Mouse (Mus musculus) layer of hippocampus, adult 2 months (tissue): ENCODE results near the gene Wbp1l. TPM values are rescaled to one million over a fixed set of nuclear protein-coding genes. Genes with fewer than 3 reads are reported as not detected.

ENCODE experiments used
- DNase-seq, 2 experiments: peaks; one replicate each; pipeline ENCODE4 v3.0.0; 2022; ENCODE audit warnings: low spot score in 2 of 2
- H3K27ac ChIP-seq: fragments of 200-600 bp; 2 replicates; pipeline ENCODE4 v1.8.1; 2022
- H3K4me3 ChIP-seq: fragments of 200-600 bp; 2 replicates; pipeline ENCODE4 v1.8.1; 2022; ENCODE audit warnings: mild to moderate bottlenecking
- CTCF ChIP-seq: fragments of 200-600 bp; conservative IDR thresholded peaks from 2 replicates; pipeline ENCODE4 v1.8.1; 2022; ENCODE audit warnings: antibody characterized with exemption, mild to moderate bottlenecking, moderate library complexity
- total RNA-seq, 2 experiments: library from RNA; stranded (reverse); gene quantifications; 2 replicates each; pipeline ENCODE4 v1.2.3; 2021

Gene Wbp1l
- total RNA-seq, 2 experiments from 2014 or later, result 33.5 to 38.0 TPM

- Histone ChIP-seq H3K4me3 (peak overlapping the region; percentile 98), H3K27ac (peak overlapping the region; percentile 99)
- no peak for TF ChIP-seq CTCF
- DNase-seq, result no peak
Observed at GRCm38 (mm10) chr19:46690387-46690786, 91.5 kb downstream of the Wbp1l start.

GRCm38 (mm10) chr19:46691078-46691477 lies 92.2 kb downstream of the Wbp1l start:
- no peak for DNase-seq
- Histone ChIP-seq H3K27ac (no peak overlapping the region), H3K4me3 (no peak overlapping the region; the same call in 1 of the 2 replicates)
- TF ChIP-seq CTCF, result no peak

DNA sequence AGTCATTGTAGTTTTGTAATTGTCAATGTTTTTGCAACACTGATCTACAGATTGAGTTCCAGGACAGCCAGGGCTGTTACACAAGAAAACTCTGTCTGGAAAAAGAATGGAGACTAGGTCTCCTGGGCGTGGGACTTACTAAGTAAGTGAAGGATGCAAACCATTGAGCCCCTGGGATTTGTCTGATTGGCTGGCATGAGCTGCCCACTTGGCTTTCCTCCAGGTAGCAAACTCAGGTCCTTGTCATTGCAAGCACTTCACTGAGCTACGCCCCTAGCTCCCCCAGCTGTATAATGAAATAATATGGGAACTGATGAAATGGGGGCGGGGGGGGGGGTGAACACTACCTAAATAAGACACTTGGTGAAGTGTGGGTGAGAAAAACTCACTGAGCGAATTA lies 94.3 kb downstream of the Wbp1l start:
- no peak for TF ChIP-seq CTCF
- no peak overlapping the region for H3K27ac ChIP-seq
- H3K4me3 ChIP-seq, result no peak overlapping the region
- DNase-seq, result no peak

DNA sequence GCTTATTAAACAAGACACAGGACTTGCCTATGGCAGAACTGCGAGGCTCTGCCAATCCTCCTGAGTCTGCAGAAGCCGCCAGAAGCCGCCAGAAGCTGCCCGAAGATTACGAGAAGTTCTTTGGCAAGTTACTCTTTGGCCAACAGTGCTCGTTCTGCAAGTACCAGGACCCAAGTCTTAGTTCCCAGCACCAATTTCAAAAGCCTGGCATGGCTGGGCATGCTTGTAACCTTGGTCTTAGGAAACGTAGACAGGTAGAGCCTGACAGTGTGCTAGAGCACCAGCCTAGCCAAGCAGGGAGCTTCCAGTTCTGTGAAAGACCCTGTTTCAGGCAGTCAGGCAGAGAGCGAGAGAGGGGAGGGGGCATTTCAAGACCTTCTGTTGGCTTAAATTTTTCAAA lies 97.6 kb downstream of the Wbp1l start:
- DNase-seq, result no peak
- Histone ChIP-seq H3K4me3 (no peak overlapping the region), H3K27ac (no peak overlapping the region)
- TF ChIP-seq CTCF, result no peak

DNA sequence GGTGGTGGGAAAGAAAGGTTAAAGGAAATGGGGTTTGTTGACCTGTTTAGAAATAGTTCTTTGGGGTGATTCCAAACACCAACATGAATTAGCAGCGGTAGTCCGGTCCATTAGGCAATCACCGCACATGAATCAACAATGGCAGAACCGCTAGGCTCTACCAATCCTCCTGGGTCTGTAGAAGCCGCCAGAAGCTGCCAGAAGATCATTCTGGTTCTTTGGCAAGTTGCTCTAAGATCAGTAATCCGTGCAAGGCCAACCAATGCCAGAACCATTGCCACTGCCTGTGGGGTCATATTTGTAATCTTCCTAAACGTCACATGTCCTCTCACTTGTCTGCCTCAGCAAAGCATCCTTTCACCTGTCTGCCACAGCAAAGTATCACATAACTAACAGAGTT lies 98.1 kb downstream of the Wbp1l start:
- no peak for TF ChIP-seq CTCF
- no peak overlapping the region for H3K27ac ChIP-seq
- no peak for DNase-seq
- H3K4me3 ChIP-seq, result no peak overlapping the region

- DNase-seq, result no peak
- no peak for TF ChIP-seq CTCF
- no peak overlapping the region for H3K4me3 ChIP-seq
- no peak overlapping the region for H3K27ac ChIP-seq
Observed at GRCm38 (mm10) chr19:46697840-46698517, 99.1 kb downstream of the Wbp1l start.

DNA sequence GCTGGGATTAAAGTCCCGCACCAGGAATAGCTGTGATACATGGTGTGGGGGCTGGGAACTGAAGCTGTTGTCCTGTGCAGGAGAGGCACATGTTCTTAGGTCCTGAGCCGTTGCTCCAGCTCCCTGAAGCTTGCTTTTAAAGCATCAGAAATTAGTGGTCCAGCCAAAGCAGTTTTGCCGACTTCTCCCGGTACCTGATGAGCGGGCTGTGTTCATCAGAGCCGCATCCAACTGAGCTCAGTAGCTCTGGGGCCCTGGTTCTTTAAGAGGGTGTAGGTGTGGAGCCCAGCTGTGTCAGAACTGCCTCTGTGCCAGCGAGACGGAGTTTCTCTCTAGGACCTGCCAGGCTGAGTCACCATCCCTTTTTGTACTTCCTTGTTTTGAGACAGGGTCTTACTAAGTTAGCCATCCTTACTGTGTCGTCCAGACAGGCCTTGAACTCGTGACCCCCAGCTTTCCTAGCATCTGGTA lies 100.2 kb downstream of the Wbp1l start:
- TF ChIP-seq CTCF, result no peak
- H3K27ac ChIP-seq, result no peak overlapping the region
- no peak overlapping the region for H3K4me3 ChIP-seq
- DNase-seq, result no peak

DNA sequence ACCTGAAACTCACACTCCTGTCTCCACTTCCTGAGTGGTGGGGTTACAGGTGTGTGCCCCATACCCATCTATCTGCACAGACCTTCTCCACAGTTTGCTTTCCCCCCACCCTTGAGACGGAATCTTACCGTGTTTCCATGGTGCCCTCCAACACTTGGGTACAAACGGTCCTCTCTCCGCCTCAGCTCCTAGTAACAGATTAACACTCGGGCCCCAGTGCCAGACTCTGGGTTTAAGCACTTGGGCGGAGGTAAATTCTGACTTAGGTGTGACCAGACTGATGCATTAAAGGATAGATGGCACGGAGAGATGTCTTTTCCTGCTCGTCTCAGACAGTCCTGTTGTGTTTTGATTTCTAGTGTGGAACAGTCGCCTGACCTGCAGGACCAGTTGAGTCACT lies 102.3 kb downstream of the Wbp1l start:
- DNase-seq, result no peak
- no peak for TF ChIP-seq CTCF
- H3K4me3 ChIP-seq, result no peak overlapping the region
- no peak overlapping the region for H3K27ac ChIP-seq

GRCm38 (mm10) chr19:46705779-46706495 lies 107.1 kb downstream of the Wbp1l start:
- TF ChIP-seq CTCF, result no peak
- DNase-seq, result no peak

DNA sequence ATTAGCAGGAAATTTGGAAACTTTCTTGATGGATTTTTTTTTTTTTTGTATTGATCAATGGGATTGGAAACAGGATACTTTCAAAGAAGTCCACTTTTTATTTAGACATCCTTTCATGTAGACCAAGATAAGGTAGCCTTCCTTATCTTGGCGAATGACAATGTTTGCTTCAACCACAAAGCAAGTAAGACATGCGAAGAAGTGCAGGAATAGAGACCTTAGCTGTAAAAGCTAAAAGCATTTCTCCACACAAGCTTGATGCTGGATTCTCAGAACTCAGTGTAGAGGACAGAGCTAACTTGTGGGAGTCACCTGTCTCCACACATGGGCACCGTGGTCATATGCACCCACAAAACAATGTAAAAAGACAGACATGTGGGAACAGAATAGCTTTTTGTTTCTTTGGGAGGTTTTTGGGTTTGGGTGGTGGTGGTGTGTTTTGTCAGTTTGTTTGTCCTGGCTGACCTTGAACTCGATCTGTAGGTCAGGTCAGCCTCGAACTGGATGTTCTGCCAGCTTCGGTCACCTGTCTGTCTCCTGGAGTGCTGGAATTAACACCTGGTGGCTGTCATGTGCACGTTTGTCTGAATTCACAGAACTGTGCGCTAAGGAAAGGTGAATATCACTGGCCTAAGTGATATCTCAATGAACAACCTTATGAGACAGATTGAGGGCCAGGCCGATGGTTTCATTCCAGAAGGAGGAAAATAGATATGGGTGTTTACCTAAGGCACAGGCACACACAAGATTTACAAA lies 107.8 kb downstream of the Wbp1l start:
- peak overlapping the region; percentile 60; the same call in 1 of the 2 replicates for H3K4me3 ChIP-seq

More at GRCm38 (mm10) chr19:46705779-46706495, 107.1 kb downstream of the Wbp1l start:
- Histone ChIP-seq H3K27ac (no peak overlapping the region), H3K4me3 (no peak overlapping the region)

More for the DNA sequence above, 107.8 kb downstream of the Wbp1l start:
- TF ChIP-seq CTCF, result no peak
- peak overlapping the region; percentile 79 for H3K27ac ChIP-seq
- DNase-seq, result no peak

Other genes starting within 250 kb of the Wbp1l start
- gene 2310034G01Rik, start 248.8 kb upstream of the Wbp1l start, total RNA-seq, result 1 to 10 TPM; 1.0 to 1.3 TPM
- 100 to 1,000 TPM; 179 to 184 TPM for gene Actr1a, start 203.3 kb upstream of the Wbp1l start, total RNA-seq
- 10 to 100 TPM; 20.3 to 23.2 TPM for gene Sufu, start 202.2 kb upstream of the Wbp1l start, total RNA-seq
- gene Trim8, start 97.4 kb upstream of the Wbp1l start, total RNA-seq, result 100 to 1,000 TPM in 1 of 2 experiments, 10 to 100 TPM in 1; 99.9 to 108 TPM
- gene Arl3, start 25.9 kb upstream of the Wbp1l start, total RNA-seq, result 100 to 1,000 TPM; 122 to 129 TPM
- 1 to 10 TPM; 7.4 to 8.3 TPM for gene Sfxn2, start 25.7 kb upstream of the Wbp1l start, total RNA-seq
- gene Cyp17a1, start 74.1 kb downstream of the Wbp1l start, total RNA-seq, result not detected
- gene Borcs7, start 90.8 kb downstream of the Wbp1l start, total RNA-seq, result 10 to 100 TPM; 22.8 TPM
- 10 to 100 TPM; 23.1 to 25.2 TPM for gene As3mt, start 108.4 kb downstream of the Wbp1l start, total RNA-seq
- gene Cnnm2, start 162.5 kb downstream of the Wbp1l start, total RNA-seq, result 10 to 100 TPM; 37.9 to 38.8 TPM